Mouse (Mus musculus) kidney, postnatal 0 days (tissue): ENCODE results near the gene Gpatch2l. TPM values are rescaled to one million over a fixed set of nuclear protein-coding genes. Genes with fewer than 3 reads are reported as not detected.
A peak's percentile ranks its signal among the peaks of the same experiment; 100 is the strongest.

ENCODE experiments used
- ATAC-seq: fragments of 200-750 bp; cut with Nextera tagmentation; replicated peaks from 2 replicates; pipeline ENCODE4 v1.8.0; 2017; ENCODE audit warnings: low read depth, moderate number of reproducible peaks, moderate TSS enrichment, moderate library complexity; ENCODE audit not compliant: low FRiP score
- DNase-seq: peaks from one replicate; pipeline ENCODE4 v3.0.0-alpha.2; 2016; ENCODE audit warnings: low spot score
- H3K27ac ChIP-seq: fragments of 300-500 bp; sonication (generic); 2 replicates; pipeline ENCODE4 v1.5.1; 2014; ENCODE audit warnings: mild to moderate bottlenecking
- H3K27me3 ChIP-seq: fragments of 300-500 bp; sonication (generic); 2 replicates; pipeline ENCODE4 v1.6.1; 2014; ENCODE audit warnings: low read length, mixed read lengths; ENCODE audit not compliant: insufficient read depth
- H3K36me3 ChIP-seq: fragments of 300-500 bp; sonication (generic); 2 replicates; pipeline ENCODE4 v1.6.1; 2014; ENCODE audit warnings: low read length, mixed read lengths; ENCODE audit not compliant: insufficient read depth
- H3K4me1 ChIP-seq: fragments of 300-500 bp; sonication (generic); replicated peaks from 2 replicates; pipeline ENCODE4 v1.6.1; 2014; ENCODE audit warnings: antibody characterized with exemption, low read length, mixed read lengths; ENCODE audit not compliant: insufficient read depth
- H3K4me2 ChIP-seq: fragments of 300-500 bp; sonication (generic); 2 replicates; pipeline ENCODE4 v1.6.1; 2014; ENCODE audit warnings: mild to moderate bottlenecking, low read length, moderate library complexity, mixed read lengths
- H3K4me3 ChIP-seq: fragments of 300-500 bp; sonication (generic); replicated peaks from 2 replicates; pipeline ENCODE4 v1.5.1; 2014; ENCODE audit warnings: low read depth, low read length
- H3K9ac ChIP-seq: fragments of 300-500 bp; sonication (generic); 2 replicates; pipeline ENCODE4 v1.6.1; 2014; ENCODE audit warnings: low read depth, low read length
- H3K9me3 ChIP-seq: fragments of 300-500 bp; sonication (generic); replicated peaks from 2 replicates; pipeline ENCODE4 v1.6.1; 2016; ENCODE audit warnings: low read length, inconsistent platforms, mixed read lengths
- CTCF ChIP-seq: IDR thresholded peaks from 2 replicates; pipeline ENCODE4 v1.5.1; 2016; ENCODE audit warnings: antibody characterized with exemption, low read depth, mild to moderate bottlenecking, moderate library complexity
- WGBS: fragments of 180-500 bp; shearing (Covaris S2); extraction: QIAGEN DNeasy Blood & Tissue Kit; methylation state at CpG from one replicate; pipeline ENCODE4 v1.1.7; 2014; 5-methylcytosine and 5-hydroxymethylcytosine counted together
- polyA plus RNA-seq: library from polyadenylated mRNA; unstranded; fragments of >200 nt; fragmentation: Nextera tagmentation; extraction: Ambion mirVana; gene quantifications from 2 replicates; pipeline ENCODE4 v1.2.1, GENCODE M21; 2015

The Gpatch2l gene
- polyA plus RNA-seq, 1 experiment from 2014 or later, result 10.8 TPM

DNA sequence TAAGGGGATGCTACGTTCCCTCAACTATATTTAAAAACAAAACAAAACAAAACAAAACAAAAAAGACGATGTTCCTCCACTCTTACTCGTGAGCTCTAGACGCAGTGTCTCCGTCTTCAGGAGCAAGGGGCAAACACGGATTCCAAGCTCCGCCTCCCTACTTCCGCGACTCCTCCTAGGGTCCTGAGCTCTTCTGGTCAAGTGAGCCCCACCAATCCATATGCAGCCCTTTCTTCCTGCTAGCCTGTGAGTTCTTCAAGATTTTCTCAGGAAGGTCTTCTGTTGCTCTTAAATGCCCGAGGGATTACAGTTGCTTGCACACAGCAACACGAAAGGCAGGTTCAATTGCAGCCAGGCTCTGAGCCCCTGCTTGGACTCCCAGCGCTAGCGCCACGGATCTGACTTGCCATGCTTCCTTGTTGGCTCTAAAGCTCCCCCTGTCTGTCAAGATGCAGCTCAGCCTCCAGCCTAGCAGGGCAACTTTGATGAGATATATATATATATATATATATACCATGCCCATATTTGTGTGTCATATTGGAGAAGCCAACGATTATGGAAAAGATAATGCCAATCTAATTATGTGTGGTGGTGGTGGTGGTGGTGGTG is 64.1 kb downstream of the Gpatch2l start:
- peak; percentile 40; the same call in 1 of the 2 replicates for ATAC-seq
- peak; percentile 51 for TF ChIP-seq CTCF

DNA sequence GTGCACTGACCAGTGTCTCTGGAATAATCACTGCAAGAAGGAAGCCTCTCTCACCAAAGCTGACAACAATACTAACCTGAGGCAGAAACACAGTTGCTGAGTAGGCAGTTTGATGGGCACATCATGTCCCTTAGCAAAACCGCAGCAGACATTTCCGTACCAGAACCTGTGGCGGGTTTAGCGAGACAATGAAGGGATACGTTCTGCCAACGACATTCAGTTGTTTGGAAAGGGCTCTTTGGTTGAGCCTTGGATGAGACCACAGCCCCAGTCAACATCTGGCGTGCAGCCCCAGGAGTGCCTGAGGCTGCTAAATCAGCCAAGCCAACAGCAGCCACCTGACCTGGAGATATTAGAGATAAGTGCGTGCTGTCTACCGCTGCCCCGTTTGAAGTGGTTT is 67.8 kb downstream of the Gpatch2l start:
- Histone ChIP-seq H3K4me3 (no peak overlapping the region), H3K27me3 (no peaks in the 10 kb centered on the region), H3K4me2 (no peak overlapping the region), H3K4me1 (peaks cover 7% of the 10 kb centered on the region; the same call in 1 of the 2 replicates), H3K9me3 (no peaks in the 10 kb centered on the region), H3K36me3 (no peaks in the 10 kb centered on the region), H3K9ac (no peak overlapping the region), H3K27ac (no peak overlapping the region)
- ATAC-seq, result no peak
- no peak for TF ChIP-seq CTCF
- DNase-seq, result no peak
- WGBS, result 44% methylated on average over 10 of the region's 10 CpGs

More for the DNA sequence above, 64.1 kb downstream of the Gpatch2l start:
- no peaks in the 10 kb centered on the region for H3K9me3 ChIP-seq
- no peak overlapping the region for H3K27ac ChIP-seq
- H3K4me2 ChIP-seq, result peak overlapping the region; percentile 50
- no peaks in the 10 kb centered on the region for H3K27me3 ChIP-seq
- peak overlapping the region; percentile 4; the same call in 1 of the 2 replicates for H3K4me3 ChIP-seq
- H3K36me3 ChIP-seq, result no peaks in the 10 kb centered on the region
- 20% methylated on average over 15 of the region's 15 CpGs for WGBS
- H3K9ac ChIP-seq, result no peak overlapping the region
- peaks cover 7% of the 10 kb centered on the region; the same call in 1 of the 2 replicates for H3K4me1 ChIP-seq
- peak; percentile 28 for DNase-seq

DNA sequence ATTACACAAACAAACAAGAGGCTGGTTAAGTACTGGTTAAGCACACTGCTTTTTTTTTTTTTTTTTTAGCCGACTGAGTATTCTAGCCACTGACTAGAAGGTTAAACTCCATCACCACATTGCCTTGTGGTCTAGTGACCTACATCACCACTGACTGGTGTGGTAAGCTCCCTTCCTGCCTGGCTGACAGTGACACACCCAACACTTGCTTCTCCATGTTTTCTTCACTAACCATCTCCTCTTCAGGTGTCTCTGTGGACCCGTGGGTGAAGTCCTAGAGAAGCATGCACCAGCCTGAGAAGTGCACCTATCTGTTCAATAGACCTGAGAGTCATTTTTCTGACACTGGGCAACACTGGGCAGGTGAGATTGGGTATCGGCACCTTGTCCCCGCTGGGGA is 68.2 kb downstream of the Gpatch2l start:
- H3K4me3 ChIP-seq, result no peak overlapping the region
- ATAC-seq (no peak), DNase-seq (no peak)
- WGBS, result 75% methylated on average over 4 of the region's 4 CpGs
- H3K27me3 ChIP-seq, result no peaks in the 10 kb centered on the region
- no peaks in the 10 kb centered on the region for H3K36me3 ChIP-seq
- no peaks in the 10 kb centered on the region for H3K9me3 ChIP-seq
- no peak overlapping the region for H3K9ac ChIP-seq
- H3K27ac ChIP-seq, result no peak overlapping the region
- H3K4me1 ChIP-seq, result peaks cover 7% of the 10 kb centered on the region; the same call in 1 of the 2 replicates
- TF ChIP-seq CTCF, result no peak
- H3K4me2 ChIP-seq, result no peak overlapping the region

DNA sequence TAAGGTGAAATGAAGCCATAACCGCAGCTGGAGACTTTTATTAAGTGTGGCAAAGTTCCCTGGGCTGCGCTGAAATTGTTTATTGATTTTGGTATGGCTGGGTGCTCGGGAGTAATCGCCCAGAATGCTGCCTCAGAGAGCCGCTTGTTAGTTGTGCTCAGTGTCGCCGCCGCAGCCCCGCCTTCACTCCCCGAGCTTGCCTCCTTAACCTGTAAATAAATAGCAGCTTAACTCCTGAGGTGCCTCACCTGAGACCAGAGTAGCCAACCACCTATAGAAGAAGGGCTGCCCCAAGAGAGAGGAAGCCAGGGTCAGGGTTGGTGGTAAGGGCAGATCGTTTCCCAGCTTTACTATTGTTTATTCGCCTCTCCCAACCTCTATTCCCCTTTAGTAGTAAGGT is 79.0 kb downstream of the Gpatch2l start:
- Histone ChIP-seq H3K4me1 (0 out of 2 replicates have a peak, but pooled peaks cover 3% of the 10 kb centered on the region), H3K27ac (no peak overlapping the region), H3K9ac (no peak overlapping the region), H3K9me3 (no peaks in the 10 kb centered on the region), H3K36me3 (no peaks in the 10 kb centered on the region), H3K27me3 (no peaks in the 10 kb centered on the region), H3K4me3 (no peak overlapping the region; the same call in 1 of the 2 replicates), H3K4me2 (peak overlapping the region; percentile 37)
- ATAC-seq, result no peak
- no peak for TF ChIP-seq CTCF
- no peak for DNase-seq
- WGBS, result 10% methylated on average over 12 of the region's 12 CpGs

DNA sequence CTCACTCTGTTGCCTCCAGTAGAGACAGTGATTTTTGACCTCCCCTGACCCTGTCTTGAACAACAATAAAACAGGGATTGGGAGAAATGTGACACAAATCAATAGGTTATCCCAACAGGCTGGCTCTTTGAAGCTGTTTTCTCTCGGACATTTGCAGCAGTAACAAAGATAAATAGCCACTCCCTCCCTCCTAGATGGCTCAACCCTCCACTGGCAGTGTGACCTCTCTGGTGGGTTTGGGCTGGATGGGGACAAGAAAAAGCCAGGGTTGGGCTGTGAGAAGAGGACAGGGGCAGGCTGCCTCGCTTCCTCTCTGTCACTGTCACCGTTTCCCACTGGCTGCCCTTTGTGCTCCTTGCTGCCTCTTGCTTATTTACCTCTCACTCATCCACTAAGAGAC is 82.6 kb downstream of the Gpatch2l start:
- no peak overlapping the region for H3K4me2 ChIP-seq
- no peak for DNase-seq
- WGBS, result 23% methylated on average over 3 of the region's 3 CpGs
- ATAC-seq, result no peak
- H3K27ac ChIP-seq, result no peak overlapping the region
- no peak for TF ChIP-seq CTCF
- H3K4me3 ChIP-seq, result no peak overlapping the region
- H3K27me3 ChIP-seq, result no peaks in the 10 kb centered on the region
- H3K4me1 ChIP-seq, result 0 out of 2 replicates have a peak, but pooled peaks cover 3% of the 10 kb centered on the region
- no peaks in the 10 kb centered on the region for H3K9me3 ChIP-seq
- no peaks in the 10 kb centered on the region for H3K36me3 ChIP-seq
- no peak overlapping the region for H3K9ac ChIP-seq

DNA sequence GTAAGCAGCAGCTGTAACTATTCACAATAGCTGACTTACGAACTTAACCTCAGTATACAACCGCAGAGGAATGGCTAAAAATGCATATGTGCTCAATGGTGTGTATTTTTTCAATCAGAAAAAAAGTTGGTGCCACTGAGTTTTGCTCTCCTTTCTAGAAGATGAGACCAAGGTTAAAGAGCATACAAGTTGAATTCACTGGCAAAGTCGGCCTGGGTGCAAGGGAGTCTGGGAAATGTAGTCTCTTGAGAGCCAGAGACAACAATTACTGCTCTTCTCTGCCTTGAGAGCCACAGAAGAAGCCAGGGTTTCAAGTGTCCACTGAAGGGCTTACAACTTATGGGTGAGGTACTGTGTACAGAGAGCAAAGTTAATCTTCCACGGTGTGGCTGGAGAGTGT is 88.2 kb downstream of the Gpatch2l start:
- no peaks in the 10 kb centered on the region for H3K36me3 ChIP-seq
- no peaks in the 10 kb centered on the region for H3K27me3 ChIP-seq
- H3K4me3 ChIP-seq, result no peak overlapping the region
- H3K9ac ChIP-seq, result no peak overlapping the region
- ATAC-seq, result no peak
- 49% methylated on average over 4 of the region's 4 CpGs for whole genome bisulfite sequencing
- no peak overlapping the region for H3K4me2 ChIP-seq
- no peaks in the 10 kb centered on the region for H3K4me1 ChIP-seq
- no peak for TF ChIP-seq CTCF
- no peak overlapping the region for H3K27ac ChIP-seq
- no peak for DNase-seq
- no peaks in the 10 kb centered on the region for H3K9me3 ChIP-seq
